Mouse (Mus musculus) CD8-positive naive resting alpha-beta T cell, adult 2 months (primary cell): Measurements from ENCODE around the gene Phykpl.

Source experiments
- DNase-seq, 2 experiments: peaks; one replicate each; pipeline ENCODE4 v3.0.0; 2022; ENCODE audit warnings: low read depth in 2 of 2, low spot score in 2 of 2

The Phykpl gene

GRCm38 (mm10) chr11:51584431-51585248 is at the start of gene Phykpl:
Gene Phykpl, plus strand, starts transcription at chr11:51584757.
- DNase-seq: peak; percentile 85 to 90

- DNase-seq: no peak
Measured at GRCm38 (mm10) chr11:51538388-51538787, 46.2 kb upstream of the Phykpl start.

GRCm38 (mm10) chr11:51538919-51539758 is 45.4 kb upstream of the Phykpl start:
- DNase-seq: no peak

GRCm38 (mm10) chr11:51539759-51540282 is 44.7 kb upstream of the Phykpl start:
- DNase-seq: peak; percentile 96 to 97

GRCm38 (mm10) chr11:51542424-51542823 is 42.1 kb upstream of the Phykpl start:
- DNase-seq: no peak

- no peak for DNase-seq
Measured at GRCm38 (mm10) chr11:51543487-51544050, 41.0 kb upstream of the Phykpl start.

GRCm38 (mm10) chr11:51544413-51544812 is 40.1 kb upstream of the Phykpl start:
- DNase-seq: no peak

GRCm38 (mm10) chr11:51545811-51546210 is 38.7 kb upstream of the Phykpl start:
- DNase-seq: no peak

DNA sequence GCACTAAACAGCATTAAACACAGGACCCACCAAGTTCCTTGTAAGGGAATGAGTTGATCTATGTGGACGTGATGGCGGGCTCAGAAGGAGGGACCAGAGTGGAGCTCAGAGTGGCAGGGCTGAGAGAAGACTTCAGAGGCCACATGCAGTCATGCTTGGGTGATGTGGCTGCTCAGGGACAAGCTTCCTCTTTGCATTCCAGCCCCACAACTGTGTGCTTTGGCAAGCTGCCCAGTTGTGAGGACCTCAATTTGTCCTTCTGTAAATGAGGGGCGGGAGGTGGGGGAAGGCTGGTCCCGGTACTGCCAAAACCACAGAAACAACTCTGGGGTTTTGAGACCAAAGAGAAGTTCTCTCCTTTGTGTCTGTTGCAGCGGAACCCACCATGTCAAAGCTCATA is 33.3 kb upstream of the Phykpl start:
- DNase-seq: no peak

GRCm38 (mm10) chr11:51552091-51552490 is 32.5 kb upstream of the Phykpl start:
- DNase-seq: no peak

GRCm38 (mm10) chr11:51554590-51554989 is 30.0 kb upstream of the Phykpl start:
- DNase-seq: no peak

- no peak for DNase-seq
Measured at GRCm38 (mm10) chr11:51555066-51555465, 29.5 kb upstream of the Phykpl start.

GRCm38 (mm10) chr11:51563276-51563675 is 21.3 kb upstream of the Phykpl start:
- no peak for DNase-seq

DNA sequence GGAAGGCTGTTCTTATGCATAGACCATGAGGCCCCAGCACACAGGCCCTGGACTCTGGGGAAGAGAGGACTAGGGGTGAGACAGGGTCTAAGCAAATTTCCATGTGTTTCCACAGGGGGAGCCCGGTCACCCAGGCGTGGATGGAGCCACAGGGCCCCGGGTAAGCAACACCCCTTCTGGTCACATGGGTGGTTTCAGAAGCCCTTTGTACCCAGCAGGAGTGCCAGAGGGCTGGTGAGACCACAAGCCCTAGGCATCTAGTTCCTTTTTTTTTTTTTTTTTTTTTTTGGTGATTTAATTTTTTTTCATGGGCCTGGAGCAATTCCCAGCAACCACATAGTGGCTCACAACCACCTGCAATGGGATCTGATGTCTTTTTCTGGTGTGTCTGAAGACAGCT is 19.5 kb upstream of the Phykpl start:
- DNase-seq: no peak

DNA sequence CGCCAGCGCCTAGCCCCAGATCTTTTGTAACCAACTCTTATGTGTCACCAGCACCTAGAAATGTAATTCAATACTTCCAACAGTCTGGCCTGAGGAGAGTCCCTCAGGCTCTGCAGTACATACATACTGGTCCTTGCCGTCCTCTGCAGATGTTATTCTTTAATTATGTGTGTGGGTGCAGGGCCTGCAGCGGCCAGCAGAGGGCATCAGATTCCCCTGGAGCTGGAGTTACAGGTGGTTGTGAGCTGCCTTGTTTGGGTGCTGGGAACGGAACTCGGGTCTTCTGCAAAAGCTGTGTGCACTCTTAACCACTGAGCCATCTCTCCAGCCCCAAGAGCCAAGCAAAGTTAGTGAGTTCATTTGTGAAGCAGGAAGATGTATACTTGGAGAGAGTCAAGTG is 18.6 kb upstream of the Phykpl start:
- DNase-seq: no peak

GRCm38 (mm10) chr11:51568801-51569200 is 15.8 kb upstream of the Phykpl start:
- no peak for DNase-seq

DNA sequence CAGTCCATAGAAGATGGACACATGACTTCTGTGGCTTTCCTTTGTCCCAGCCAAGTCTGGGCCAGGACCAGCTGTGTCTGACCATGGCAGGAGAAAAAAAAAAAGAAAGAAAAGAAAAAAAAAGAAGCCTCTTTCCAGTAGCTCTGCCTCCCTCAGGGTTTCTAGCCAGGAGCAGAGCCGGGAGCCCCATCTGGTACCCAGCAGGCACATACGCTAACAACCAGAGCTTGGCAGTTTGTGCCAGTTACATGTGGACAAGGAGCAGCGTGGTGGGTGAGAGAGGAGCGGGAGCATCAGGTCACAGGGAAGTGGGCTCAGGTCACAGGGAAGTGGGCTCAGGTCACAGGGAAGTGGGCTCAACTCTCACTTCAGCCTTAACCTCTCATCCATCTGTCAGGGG is 8.1 kb upstream of the Phykpl start:
- no peak for DNase-seq

DNA sequence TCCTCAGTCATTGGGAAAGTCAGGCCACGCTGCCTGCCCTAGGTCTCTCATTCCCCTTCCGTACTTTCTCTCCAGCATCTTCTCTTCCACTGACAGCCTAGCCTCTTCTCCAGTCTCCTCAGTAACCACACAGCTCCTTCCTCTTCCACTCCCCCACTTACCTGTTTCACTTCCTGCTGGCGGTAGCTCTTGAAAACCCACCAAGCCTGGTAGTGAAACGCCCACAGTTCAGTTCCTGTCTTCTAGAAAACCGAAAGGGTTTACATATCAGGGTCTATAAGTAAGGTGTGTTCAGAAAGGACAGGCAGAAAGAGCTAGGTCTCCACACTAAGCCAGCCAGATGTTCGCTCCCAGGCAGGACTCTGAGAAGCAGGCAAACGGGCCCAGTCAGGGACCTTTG is 7.0 kb upstream of the Phykpl start:
- peak; percentile 48 to 65 for DNase-seq

DNA sequence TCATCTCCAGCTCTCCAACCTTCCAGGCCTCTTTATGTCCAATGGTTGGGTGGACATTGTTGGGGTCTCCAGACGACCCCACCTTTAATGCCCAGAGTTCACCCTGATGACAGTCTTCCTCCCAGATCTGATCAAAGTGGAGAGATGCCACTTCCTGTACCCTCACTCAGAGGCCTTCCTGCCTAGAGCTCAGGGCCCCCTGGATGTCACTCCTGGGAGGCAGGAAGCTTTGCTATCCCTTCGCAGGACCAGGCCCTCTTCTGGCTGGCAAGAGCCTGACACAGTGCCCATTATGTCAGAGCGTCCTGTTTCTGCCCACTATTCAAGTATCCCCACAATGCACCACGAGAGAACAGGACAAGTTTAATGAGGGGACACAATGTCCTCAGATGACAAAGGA is 5.5 kb upstream of the Phykpl start:
- DNase-seq: no peak

- peak; percentile 52 to 60 for DNase-seq
Measured at GRCm38 (mm10) chr11:51582713-51583112, 1.8 kb upstream of the Phykpl start.

DNA sequence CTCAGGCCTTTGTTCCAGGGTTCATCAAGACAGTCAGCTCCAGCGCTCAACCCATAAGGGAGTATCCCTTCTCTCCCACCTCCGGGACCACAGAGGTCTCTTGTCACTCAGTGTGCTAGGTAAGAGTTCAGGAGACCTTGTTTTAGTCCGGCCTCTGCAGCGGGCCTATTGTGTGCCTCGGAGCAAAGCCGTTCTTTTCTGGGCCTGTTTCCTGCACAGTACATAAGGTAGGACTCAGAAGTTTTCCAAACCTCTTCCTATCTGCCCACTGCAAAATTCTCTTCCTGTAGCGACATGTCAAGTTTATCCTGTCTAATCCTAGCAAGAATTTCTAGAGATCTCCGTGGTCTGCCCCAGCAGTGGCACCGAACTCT is 513 bp upstream of the Phykpl start:
- no peak for DNase-seq
